Mouse (Mus musculus): ENCODE measurements at regions not wholly inside any gene's neighbourhood (a gene's known extent, or its start where the extent isn't known, plus 50 kb on each side); places are given as distances from the start of the nearest gene placed in this dataset.

- DNase-seq: peak; percentile 66
These were observed 52.2 kb upstream of the Otud4 start for GRCm38 (mm10) chr8:79587258-79587657.

- DNase-seq: peak; percentile 25
These were observed 54.5 kb upstream of the Otud4 start for GRCm38 (mm10) chr8:79584966-79585365.

- DNase-seq: peak; percentile 18
These were observed 56.1 kb upstream of the Otud4 start for GRCm38 (mm10) chr8:79583326-79583725.

- no peak for DNase-seq
These were observed 57.2 kb upstream of the Otud4 start for GRCm38 (mm10) chr8:79582195-79582594.

GRCm38 (mm10) chr8:79576086-79576485, 63.3 kb upstream of the Otud4 start:
- no peak for DNase-seq

GRCm38 (mm10) chr8:79575175-79575734, 64.2 kb upstream of the Otud4 start:
- DNase-seq: no peak

GRCm38 (mm10) chr8:79573491-79573890, 65.9 kb upstream of the Otud4 start:
- DNase-seq: no peak

GRCm38 (mm10) chr8:79572526-79572925, 66.9 kb upstream of the Otud4 start:
- DNase-seq: no peak

- no peak for DNase-seq
These were observed 76.3 kb upstream of the Otud4 start for GRCm38 (mm10) chr8:79563101-79563500.

GRCm38 (mm10) chr8:79562669-79563068, 76.7 kb upstream of the Otud4 start:
- no peak for DNase-seq

GRCm38 (mm10) chr8:79562071-79562581, 77.3 kb upstream of the Otud4 start:
- DNase-seq: no peak

- no peak for DNase-seq
These were observed 78.0 kb upstream of the Otud4 start for GRCm38 (mm10) chr8:79561269-79562063.

- no peak for DNase-seq
These were observed 79.9 kb upstream of the Otud4 start for GRCm38 (mm10) chr8:79559516-79559915.

GRCm38 (mm10) chr8:79554311-79554710, 85.1 kb upstream of the Otud4 start:
- DNase-seq: no peak

GRCm38 (mm10) chr8:79550151-79550550, 89.3 kb upstream of the Otud4 start:
- no peak for DNase-seq

GRCm38 (mm10) chr8:79548156-79548555, 91.3 kb upstream of the Otud4 start:
- DNase-seq: no peak

- DNase-seq: no peak
These were observed 93.5 kb upstream of the Otud4 start for GRCm38 (mm10) chr8:79545866-79546373.

- no peak for DNase-seq
These were observed 97.0 kb upstream of the Otud4 start for GRCm38 (mm10) chr8:79542461-79542860.

- no peak for DNase-seq
These were observed 99.4 kb upstream of the Otud4 start for GRCm38 (mm10) chr8:79540053-79540452.

- no peak for DNase-seq
These were observed 105.0 kb upstream of the Otud4 start for GRCm38 (mm10) chr8:79534271-79534889.

- no peak for DNase-seq
These were observed 109.9 kb upstream of the Otud4 start for GRCm38 (mm10) chr8:79529556-79529955.

- DNase-seq: no peak
These were observed 117.4 kb upstream of the Otud4 start for GRCm38 (mm10) chr8:79522040-79522439.

GRCm38 (mm10) chr8:79518966-79519365, 119.6 kb upstream of the Smad1 start:
- no peak for DNase-seq

- DNase-seq: no peak
These were observed 116.0 kb upstream of the Smad1 start for GRCm38 (mm10) chr8:79515282-79515783.
